8 mouse cellular contexts compared by ENCODE assay signal in genomic region chr13:112160173-112160641, GRCm38 (mm10).
DNase-seq lines count a peak whose midpoint lies in the region; ATAC-seq and TF ChIP-seq lines count a peak whose summit lies in the region.

No protein-coding gene starts in this region.

- H3K4me3 ChIP-seq in lung, adult 2 months (replicated peaks; ENCODE audit: extremely low read depth, low read depth, low read length), result no peak overlapping the region
- H3K4me3 ChIP-seq in hindbrain, postnatal 0 days (ENCODE audit: low read length), result no peak overlapping the region
- H3K4me3 ChIP-seq in stomach, postnatal 0 days (ENCODE audit: low read depth, low read length), result no peak overlapping the region

- no peak overlapping the region for H3K4me2 ChIP-seq in hindbrain, postnatal 0 days (ENCODE audit: low read depth, low read length)
- H3K4me2 ChIP-seq in stomach, postnatal 0 days (replicated peaks; ENCODE audit: low read depth), result no peak overlapping the region

- TF ChIP-seq CTCF in lung, adult 2 months (IDR thresholded peaks at IDR 0.05; ENCODE audit: insufficient read depth, low read length), result no peak
- TF ChIP-seq CTCF in hindbrain, postnatal 0 days (IDR thresholded peaks at IDR 0.05; ENCODE audit: low read depth), result no peak
- TF ChIP-seq CTCF in stomach, postnatal 0 days (IDR thresholded peaks at IDR 0.05; ENCODE audit: low read depth), result no peak

- H3K27ac ChIP-seq in hindbrain, postnatal 0 days, result peak overlapping the region; percentile 80
- peak overlapping the region; percentile 61; the same call in 1 of the 2 replicates for H3K27ac ChIP-seq in stomach, postnatal 0 days (replicated peaks)

- H3K27me3 ChIP-seq in hindbrain, postnatal 0 days (ENCODE audit: insufficient read depth, low read length), result no peaks in the 10 kb centered on the region
- no peaks in the 10 kb centered on the region for H3K27me3 ChIP-seq in stomach, postnatal 0 days (ENCODE audit: control insufficient read depth, insufficient read depth, low read length)

- DNase-seq in cerebellum, postnatal 25 days, result peak; percentile 16 to 22
- no peak for DNase-seq in cerebellum, adult 11-12 months
- DNase-seq in lung, postnatal 10 days, result peak; percentile 35
- DNase-seq in lung, adult 2 months, result no peak
- peak; percentile 89 for DNase-seq in hindbrain, postnatal 0 days (ENCODE audit: low spot score)
- no peak for DNase-seq in stomach, postnatal 0 days (ENCODE audit: low spot score)
- no peak for DNase-seq in embryo, embryonic 10 days (ENCODE audit: low spot score)

- H3K4me1 ChIP-seq in lung, adult 2 months (ENCODE audit: control insufficient read depth, insufficient read depth, low read length), result no peaks in the 10 kb centered on the region
- H3K4me1 ChIP-seq in hindbrain, postnatal 0 days (ENCODE audit: insufficient read depth, low read length), result peaks cover 13% of the 10 kb centered on the region
- no peaks in the 10 kb centered on the region for H3K4me1 ChIP-seq in stomach, postnatal 0 days (replicated peaks; ENCODE audit: control insufficient read depth, insufficient read depth)

- H3K36me3 ChIP-seq in hindbrain, postnatal 0 days (ENCODE audit: insufficient read depth, low read length), result no peaks in the 10 kb centered on the region
- H3K36me3 ChIP-seq in stomach, postnatal 0 days (ENCODE audit: control insufficient read depth, insufficient read depth, low read length), result no peaks in the 10 kb centered on the region

- ATAC-seq in hindbrain, postnatal 0 days, result peak; percentile 96
- peak; percentile 63; the same call in 1 of the 2 replicates for ATAC-seq in stomach, postnatal 0 days (ENCODE audit: low FRiP score, low TSS enrichment)
- no peak for ATAC-seq in monocyte, adult 5-6 weeks (replicated peaks; ENCODE audit: insufficient number of reproducible peaks, low FRiP score, low TSS enrichment, poor library complexity, severe bottlenecking)

- H3K9me3 ChIP-seq in hindbrain, postnatal 0 days (ENCODE audit: low read length), result no peaks in the 10 kb centered on the region
- no peaks in the 10 kb centered on the region for H3K9me3 ChIP-seq in stomach, postnatal 0 days (ENCODE audit: control insufficient read depth, low read length)

- no peak overlapping the region for H3K9ac ChIP-seq in hindbrain, postnatal 0 days (replicated peaks; ENCODE audit: low read length)
- no peak overlapping the region for H3K9ac ChIP-seq in stomach, postnatal 0 days (ENCODE audit: low read length)

- no peak for TF ChIP-seq POLR2A in lung, adult 2 months (IDR thresholded peaks at IDR 0.05; ENCODE audit: borderline replicate concordance, extremely low read depth, low read depth, low read length)

- no peak for TF ChIP-seq EP300 in stomach, postnatal 0 days (optimal IDR thresholded peaks at IDR 0.05)

- 62% methylated on average over 2 of the region's 2 CpGs for WGBS in lung, adult 2 months
- 28% methylated on average over 2 of the region's 2 CpGs for WGBS in hindbrain, postnatal 0 days
- WGBS in stomach, postnatal 0 days, result 47% methylated on average over 2 of the region's 2 CpGs

Comparison
In these comparisons a context has a peak if more than half of its experiments do, and no peak if none do; other contexts are left out.
1. DNase-seq: peak in cerebellum, postnatal 25 days (2 of 2), lung, postnatal 10 days (single experiment) and hindbrain, postnatal 0 days (single experiment); none in cerebellum, adult 11-12 months (single experiment), lung, adult 2 months (single experiment), stomach, postnatal 0 days (single experiment) and embryo, embryonic 10 days (single experiment).